Mouse (Mus musculus) megakaryocyte-erythroid progenitor cell, adult 5-6 weeks (primary cell): ENCODE measurements around the gene Rusc1. TPM values are rescaled to one million over a fixed set of nuclear protein-coding genes. Genes with fewer than 3 reads are reported as not detected.
"Not testable (repeated sequence)": the region's sequence is repeated elsewhere in the genome, so short reads cannot be mapped to it uniquely, and the experiment has no call there.

Experiments
- ATAC-seq: replicated peaks from 2 replicates; pipeline ENCODE4 v1.8.0; 2016; ENCODE audit warnings: mild to moderate bottlenecking, inconsistent platforms; ENCODE audit not compliant: severe bottlenecking, poor library complexity, low FRiP score, low TSS enrichment
- total RNA-seq, 2 experiments: library from RNA; stranded (forward) in 1 of 2; stranded (reverse) in 1 of 2; fragments of 200-1000, 215-1000 nt in 1 of 2; fragments of >200 nt in 1 of 2; fragmentation: Nextera tagmentation in 1 of 2; gene quantifications; 2 replicates each; pipeline ENCODE4 v1.2.3; 2014 to 2017

The Rusc1 gene
- total RNA-seq, 2 experiments from 2014 or later = 8.9 to 13.7 TPM

- ATAC-seq = no peak
These were observed 910 bp upstream of the Rusc1 start for GRCm38 (mm10) chr3:89094021-89094420.

DNA sequence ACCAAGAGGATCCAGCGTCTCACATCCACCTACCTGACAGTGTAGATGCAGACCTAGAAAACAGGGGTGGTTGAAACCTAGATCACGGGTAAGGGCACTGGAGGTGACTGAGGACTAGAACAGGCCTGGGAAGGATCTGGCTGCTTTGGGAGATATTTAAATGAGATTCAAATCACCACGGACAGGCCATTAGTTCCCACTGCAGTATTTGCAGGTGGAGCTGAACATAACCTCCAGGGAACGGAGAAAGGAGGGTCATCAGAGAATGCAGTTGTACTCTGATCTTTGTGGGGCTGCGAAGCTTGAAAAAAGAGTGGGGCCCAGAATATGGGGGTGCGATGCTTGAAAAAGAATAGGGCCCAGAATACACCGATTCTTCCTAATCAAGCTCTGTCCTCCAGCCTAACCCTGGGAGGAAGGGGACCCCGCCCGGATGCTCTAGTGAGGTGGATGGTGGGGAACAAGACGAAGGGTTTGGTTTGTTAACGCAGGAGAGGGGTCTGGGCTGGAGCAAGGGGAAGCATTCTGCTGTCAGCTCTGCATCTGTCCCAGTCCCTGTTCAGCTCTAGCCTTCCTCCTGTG, 511 bp downstream of the Rusc1 start:
- no peak for ATAC-seq

- no peak for ATAC-seq
These were observed 1.2 kb downstream of the Rusc1 start for GRCm38 (mm10) chr3:89091811-89092508.

DNA sequence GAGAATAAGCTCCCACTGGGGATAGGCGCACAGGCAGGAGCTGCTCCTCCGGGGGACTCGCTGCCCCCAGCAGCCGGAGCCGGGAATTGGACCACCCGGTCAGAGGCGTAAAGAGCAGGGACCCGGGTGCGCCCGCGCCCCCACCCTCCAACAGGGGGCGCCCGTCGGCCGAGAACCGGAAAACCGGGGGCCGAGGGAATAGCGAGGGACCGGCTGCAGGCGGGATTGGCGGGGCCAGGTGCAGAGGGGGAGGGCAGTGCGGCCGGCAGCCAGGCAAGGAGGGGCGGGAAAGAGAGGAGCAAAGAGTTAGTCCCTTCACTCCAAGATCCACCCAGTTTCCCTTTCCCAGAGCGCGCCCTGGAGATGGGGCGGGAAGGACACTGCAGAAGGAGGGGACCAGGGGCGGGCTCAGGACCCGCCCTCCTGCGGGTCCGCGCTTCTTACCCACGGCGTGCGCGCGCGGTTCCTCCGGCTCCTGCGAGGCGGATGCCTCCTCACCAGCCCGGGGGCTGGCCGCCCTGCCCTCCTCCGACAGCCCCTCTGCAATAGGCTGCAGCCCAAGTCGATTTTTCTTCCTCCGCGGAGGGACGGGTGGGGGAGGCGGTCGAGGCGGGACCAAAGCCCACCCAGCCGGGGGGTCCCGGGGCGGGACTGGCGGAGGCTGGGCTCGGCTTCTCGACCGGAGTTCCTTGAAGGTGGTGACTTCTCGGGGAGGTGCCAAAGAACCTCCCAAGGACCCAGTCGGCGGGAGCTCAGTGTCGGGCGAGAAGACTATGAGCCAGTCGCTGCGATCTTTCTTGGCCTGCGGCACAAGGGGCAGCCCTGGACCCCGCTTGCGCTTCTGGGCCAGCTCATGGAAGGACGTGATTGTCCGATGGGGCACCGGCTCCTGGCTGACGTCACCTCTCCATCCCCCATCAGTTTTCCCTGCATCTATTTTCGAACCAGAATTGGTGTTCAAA, 2.1 kb downstream of the Rusc1 start:
- ATAC-seq = no peak

DNA sequence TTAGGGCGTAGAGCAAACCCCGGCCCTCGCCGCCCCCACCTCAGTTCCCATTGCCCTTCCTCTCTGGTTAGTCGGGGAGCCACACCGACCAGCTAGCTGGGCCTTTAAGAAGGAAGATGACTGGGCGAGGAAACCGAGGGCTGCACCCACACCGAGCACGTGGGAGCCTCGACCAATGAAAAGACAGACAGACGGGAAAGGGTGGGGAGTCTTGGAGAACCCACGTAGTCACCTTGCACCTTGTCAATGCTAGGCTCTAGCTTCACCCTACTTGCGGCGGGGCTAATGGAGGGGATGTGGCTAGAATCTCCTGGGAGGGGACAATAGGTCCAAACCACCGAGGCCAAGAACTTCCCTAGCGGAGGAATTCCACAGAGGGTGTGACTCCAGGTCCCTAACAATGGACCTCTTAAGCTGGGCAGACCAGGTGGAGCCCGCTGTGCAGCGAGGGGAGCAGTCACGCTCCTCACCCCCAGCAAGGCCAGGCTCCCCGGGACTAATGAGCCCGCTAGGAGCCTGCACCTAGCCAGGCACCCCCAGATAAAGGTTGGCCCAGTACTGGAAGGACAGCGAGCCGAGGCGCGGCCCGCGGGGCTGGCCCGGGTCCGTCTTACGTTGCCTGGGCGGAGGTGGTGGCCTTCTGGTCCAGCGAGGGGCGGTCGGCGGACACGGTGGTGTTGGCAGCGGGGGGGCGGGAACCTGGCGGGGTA, 3.1 kb downstream of the Rusc1 start:
- ATAC-seq = peak; percentile 85

DNA sequence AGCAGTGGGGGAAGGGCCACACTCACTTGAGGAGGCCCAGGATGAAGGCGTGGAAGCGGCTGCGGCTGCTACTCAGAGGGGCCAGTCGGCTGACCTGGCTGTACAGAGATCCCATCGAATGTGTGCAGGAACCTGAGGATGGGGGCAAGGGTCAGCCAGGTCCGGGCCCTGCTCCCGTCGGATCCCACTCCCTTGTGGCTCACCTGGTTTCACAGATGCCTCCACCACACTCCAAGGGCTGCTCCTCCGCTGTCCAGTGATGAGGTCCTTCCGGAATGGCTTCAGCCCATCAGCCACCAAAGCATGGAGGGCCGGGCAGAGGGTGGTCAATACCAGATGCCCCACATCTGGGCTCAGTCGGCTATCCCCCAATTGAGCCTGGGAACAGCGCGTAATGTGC, 4.1 kb downstream of the Rusc1 start:
- no peak for ATAC-seq

- ATAC-seq = no peak
These were observed 5.6 kb downstream of the Rusc1 start for GRCm38 (mm10) chr3:89087338-89088110.

- ATAC-seq = no peak
These were observed 8.4 kb downstream of the Rusc1 start for GRCm38 (mm10) chr3:89084654-89085190.

- ATAC-seq = no peak
These were observed 9.0 kb downstream of the Rusc1 start for GRCm38 (mm10) chr3:89084133-89084532.

GRCm38 (mm10) chr3:89082287-89082686, 10.8 kb downstream of the Rusc1 start:
- not testable (repeated sequence) for ATAC-seq

- ATAC-seq = no peak
These were observed 15.7 kb downstream of the Rusc1 start for GRCm38 (mm10) chr3:89077383-89077782.

DNA sequence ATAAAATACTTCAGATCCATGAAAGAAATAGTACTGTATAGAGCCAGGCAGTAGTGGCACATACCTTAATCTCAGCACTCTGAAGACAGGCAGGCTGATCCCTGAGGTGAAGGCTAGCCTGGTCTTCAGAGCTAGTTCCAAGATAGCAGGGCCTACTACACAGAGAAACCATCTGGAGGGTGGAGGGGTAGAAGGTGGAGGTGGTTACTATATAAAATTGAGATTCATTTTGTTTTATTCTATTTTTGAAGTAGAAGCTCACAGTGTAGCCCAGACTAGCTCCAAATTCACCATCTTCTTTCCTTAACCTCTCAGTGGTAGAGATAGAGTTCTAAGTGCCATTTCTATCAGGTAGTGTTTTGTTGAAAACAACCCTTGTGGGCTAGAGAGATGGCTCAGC, 25.8 kb downstream of the Rusc1 start:
- no peak for ATAC-seq

DNA sequence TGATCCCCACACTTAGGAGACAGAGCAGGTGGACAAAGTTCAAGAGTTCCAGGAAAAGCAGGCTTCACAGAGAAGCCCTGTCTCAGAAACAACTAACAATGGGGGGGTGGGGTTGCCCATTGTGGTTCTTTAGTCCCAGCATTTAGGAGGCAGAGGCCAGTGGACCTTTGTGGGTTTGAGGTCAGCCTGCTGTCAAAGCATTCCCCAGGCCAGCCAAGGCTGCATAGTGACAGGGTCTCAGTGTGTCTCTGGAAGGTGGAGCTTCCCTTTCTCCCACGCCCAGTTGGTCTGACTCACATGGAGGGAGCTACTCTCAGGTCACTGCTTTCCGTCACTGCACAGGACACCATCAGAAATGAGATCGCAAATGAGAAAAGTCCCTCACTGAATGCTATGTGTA, 31.4 kb downstream of the Rusc1 start:
- no peak for ATAC-seq

GRCm38 (mm10) chr3:89058783-89059182, 34.3 kb downstream of the Rusc1 start:
- 0 out of 2 replicates have a peak, but pooled peaks have one; percentile 75 for ATAC-seq

DNA sequence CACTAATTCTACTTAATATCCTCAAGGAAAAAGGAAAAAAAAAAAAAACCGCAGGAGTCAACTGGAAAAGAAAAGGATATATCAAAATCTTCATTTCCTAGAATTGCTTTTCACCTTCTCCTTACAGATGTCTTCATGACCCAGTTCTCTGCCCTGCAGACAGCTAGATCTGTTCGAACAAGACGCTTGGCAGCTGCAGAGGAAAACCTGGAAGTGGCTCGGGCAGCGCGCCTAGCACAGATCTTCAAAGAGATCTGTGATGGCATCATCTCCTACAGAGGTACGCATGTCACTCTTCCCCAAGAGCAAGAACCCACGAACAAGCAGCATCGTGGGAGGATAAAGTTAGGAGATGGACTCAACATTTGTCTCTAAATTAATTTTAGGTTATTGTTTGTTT, 34.8 kb downstream of the Rusc1 start:
- no peak for ATAC-seq

GRCm38 (mm10) chr3:89043359-89043758, 49.8 kb downstream of the Rusc1 start:
- no peak for ATAC-seq
